23 mouse cellular contexts compared by ENCODE assay signal in genomic region chr6:50237963-50238362, GRCm38 (mm10). TPM values are rescaled to one million over a fixed set of nuclear protein-coding genes. Genes with fewer than 3 reads are reported as not detected.
A peak's percentile ranks its signal among the peaks of the same experiment; 100 is the strongest.
DNase-seq lines count a peak whose midpoint lies in the region; ATAC-seq and TF ChIP-seq lines count a peak whose summit lies in the region.
"Had no signal": no experiment of that assay in that cellular context is flagged by ENCODE, and none has a peak within 500 bp of the region (broad histone marks: within the 10 kb centered on the region; RNA-seq: fewer than 3 reads in every experiment).

No protein-coding gene starts in this region.

- no peak for ATAC-seq in midbrain, embryonic 11.5 days (ENCODE audit: low FRiP score)
- ATAC-seq in midbrain, embryonic 15.5 days (replicated peaks): no peak
- 0 out of 2 replicates have a peak, but pooled peaks have one; percentile 29 for ATAC-seq in megakaryocyte progenitor cell, adult 5-6 weeks (replicated peaks; ENCODE audit: poor library complexity)
- ATAC-seq in megakaryocyte-erythroid progenitor cell, adult 5-6 weeks (replicated peaks; ENCODE audit: low FRiP score, low TSS enrichment, poor library complexity, severe bottlenecking): 0 out of 2 replicates have a peak, but pooled peaks have one; percentile 24
- no peak for ATAC-seq in forebrain, embryonic 14.5 days
- ATAC-seq: activated CD4-positive, CD25-positive, alpha-beta regulatory T cell, adult 4 months; CD4-positive, CD25-positive, alpha-beta regulatory T cell, adult 4 months; Patski had no signal

- no peaks in the 10 kb centered on the region for H3K27me3 ChIP-seq in midbrain, embryonic 11.5 days (ENCODE audit: control insufficient read depth, insufficient read depth, low read length)
- H3K27me3 ChIP-seq in midbrain, embryonic 15.5 days (replicated peaks): no peaks in the 10 kb centered on the region
- H3K27me3 ChIP-seq in MEL (ENCODE audit: control insufficient read depth in 1 of 2, insufficient read depth in 2 of 2, low read length in 2 of 2): no peaks in the 10 kb centered on the region
- H3K27me3 ChIP-seq in forebrain, embryonic 14.5 days (replicated peaks; ENCODE audit: control insufficient read depth, insufficient read depth, low read length): no peaks in the 10 kb centered on the region
- H3K27me3 ChIP-seq: CH12.LX, Patski had no signal

- WGBS in midbrain, embryonic 11.5 days: 78% methylated on average over 2 of the region's 2 CpGs
- WGBS in midbrain, embryonic 15.5 days: 80% methylated on average over 2 of the region's 2 CpGs
- WGBS in forebrain, embryonic 14.5 days: 71% methylated on average over 2 of the region's 2 CpGs

- H3K4me2 ChIP-seq in midbrain, embryonic 11.5 days: no peak overlapping the region
- H3K4me2 ChIP-seq in midbrain, embryonic 15.5 days: no peak overlapping the region
- no peak overlapping the region for H3K4me2 ChIP-seq in forebrain, embryonic 14.5 days (ENCODE audit: low read length)

- H3K9me3 ChIP-seq in midbrain, embryonic 11.5 days (ENCODE audit: control insufficient read depth, low read length): no peaks in the 10 kb centered on the region
- no peaks in the 10 kb centered on the region for H3K9me3 ChIP-seq in midbrain, embryonic 15.5 days
- no peaks in the 10 kb centered on the region for H3K9me3 ChIP-seq in MEL (replicated peaks; ENCODE audit: insufficient read depth, low read length)
- H3K9me3 ChIP-seq in forebrain, embryonic 14.5 days (replicated peaks; ENCODE audit: control insufficient read depth, low read length): no peaks in the 10 kb centered on the region
- H3K9me3 ChIP-seq: G1E had no signal

- no peaks in the 10 kb centered on the region for H3K36me3 ChIP-seq in midbrain, embryonic 11.5 days (ENCODE audit: control insufficient read depth, insufficient read depth, low read length)
- no peaks in the 10 kb centered on the region for H3K36me3 ChIP-seq in midbrain, embryonic 15.5 days (replicated peaks)
- H3K36me3 ChIP-seq in MEL (ENCODE audit: control insufficient read depth in 1 of 2, insufficient read depth in 2 of 2, low read length in 2 of 2): peaks cover 0 to 39% of the 10 kb centered on the region in 2 experiments; a peak in 2 of 4 replicates
- no peaks in the 10 kb centered on the region for H3K36me3 ChIP-seq in forebrain, embryonic 14.5 days (ENCODE audit: control insufficient read depth, insufficient read depth, low read length)
- H3K36me3 ChIP-seq: G1E had no signal

- H3K79me2 ChIP-seq in MEL (ENCODE audit: control insufficient read depth, insufficient read depth, low read length, poor library complexity): no peaks in the 10 kb centered on the region

- peak; percentile 33 for DNase-seq in midbrain, embryonic 11.5 days (ENCODE audit: low spot score, missing footprints)
- DNase-seq in MEL (ENCODE audit: low read depth, low spot score): peak; percentile 60
- DNase-seq in forebrain, embryonic 14.5 days (ENCODE audit: low spot score): no peak
- DNase-seq in frontal cortex, postnatal 10 days (ENCODE audit: low spot score in 2 of 2): no peak
- DNase-seq in cerebellum, postnatal 36 days: no peak
- DNase-seq: adrenal gland, adult 2 months; adrenal gland, adult 8-10 months; adrenal gland, postnatal 10 days; adrenal gland, postnatal 14 days; adrenal gland, postnatal 25 days; adrenal gland, postnatal 36 days; B cell, adult 2 months; cerebellum, adult 11 months; cerebellum, adult 11-12 months; cerebellum, adult 18-20 months had no signal

- no peak for TF ChIP-seq CTCF in MEL (IDR thresholded peaks at IDR 0.05 in 2 of 3, conservative IDR thresholded peaks at IDR 0.05 in 1 of 3; ENCODE audit: control insufficient read depth in 1 of 3, insufficient read depth in 1 of 3, low read depth in 2 of 3, low read length in 3 of 3, poor library complexity in 1 of 3, severe bottlenecking in 1 of 3)

- no peak for TF ChIP-seq RAD21 in MEL (IDR thresholded peaks at IDR 0.05; ENCODE audit: low read depth, low read length)

- no peak for TF ChIP-seq POLR2A in MEL (IDR thresholded peaks at IDR 0.05; ENCODE audit: control insufficient read depth in 1 of 2, insufficient read depth in 1 of 2, low read depth in 1 of 2, low read length in 2 of 2, poor library complexity in 1 of 2)

- H3K27ac ChIP-seq in midbrain, embryonic 11.5 days (ENCODE audit: low read depth, low read length): no peak overlapping the region
- no peak overlapping the region for H3K27ac ChIP-seq in midbrain, embryonic 15.5 days
- H3K27ac ChIP-seq in MEL (ENCODE audit: control insufficient read depth, low read depth, low read length): peak overlapping the region; percentile 45; the same call in 1 of the 2 replicates
- no peak overlapping the region for H3K27ac ChIP-seq in forebrain, embryonic 14.5 days (ENCODE audit: low read depth, low read length)

- H3K9ac ChIP-seq in midbrain, embryonic 11.5 days (ENCODE audit: low read length): no peak overlapping the region
- H3K9ac ChIP-seq in midbrain, embryonic 15.5 days: no peak overlapping the region
- H3K9ac ChIP-seq in MEL (ENCODE audit: control insufficient read depth, low read depth, low read length, poor library complexity, severe bottlenecking): no peak overlapping the region
- H3K9ac ChIP-seq in forebrain, embryonic 14.5 days (ENCODE audit: low read length): no peak overlapping the region

- no peaks in the 10 kb centered on the region for H3K4me1 ChIP-seq in midbrain, embryonic 11.5 days (ENCODE audit: control insufficient read depth, insufficient read depth, low read length)
- no peaks in the 10 kb centered on the region for H3K4me1 ChIP-seq in midbrain, embryonic 15.5 days
- peaks cover 35 to 37% of the 10 kb centered on the region in 2 experiments for H3K4me1 ChIP-seq in MEL (ENCODE audit: control insufficient read depth in 1 of 2, insufficient read depth in 2 of 2, low read length in 2 of 2)
- no peaks in the 10 kb centered on the region for H3K4me1 ChIP-seq in forebrain, embryonic 14.5 days (ENCODE audit: control insufficient read depth, insufficient read depth, low read length)

- peak; percentile 40 to 50; a peak in 2 of 4 replicates for TF ChIP-seq EP300 in MEL (IDR thresholded peaks at IDR 0.05; ENCODE audit: low read depth in 1 of 2, low read length in 2 of 2)

- H3K4me3 ChIP-seq in midbrain, embryonic 11.5 days (ENCODE audit: low read depth, low read length): no peak overlapping the region
- H3K4me3 ChIP-seq in midbrain, embryonic 15.5 days: no peak overlapping the region
- no peak overlapping the region for H3K4me3 ChIP-seq in MEL (ENCODE audit: control insufficient read depth in 1 of 2, insufficient read depth in 1 of 2, low read depth in 2 of 2, low read length in 2 of 2)
- H3K4me3 ChIP-seq in forebrain, embryonic 14.5 days (ENCODE audit: low read depth, low read length): no peak overlapping the region

TF ChIP-seq in MEL, 35 proteins besides CTCF, POLR2A, EP300 and RAD21:
- TF ChIP-seq NELFE (IDR thresholded peaks at IDR 0.05; ENCODE audit: low read depth, low read length) (no peak), UBTF (IDR thresholded peaks at IDR 0.05; ENCODE audit: borderline replicate concordance, insufficient read depth, low read depth, low read length) (no peak), ZC3H11A (IDR thresholded peaks at IDR 0.05; ENCODE audit: low read depth, low read length) (no peak), ETS1 (IDR thresholded peaks at IDR 0.05; ENCODE audit: low read depth, low read length) (0 out of 2 replicates have a peak, but pooled peaks have one; percentile 32), ZMIZ1 (IDR thresholded peaks at IDR 0.05; ENCODE audit: low read depth, low read length) (no peak), TCF12 (IDR thresholded peaks at IDR 0.05; ENCODE audit: low read depth, low read length) (peak; percentile 60; the same call in 1 of the 2 replicates), MEF2A (IDR thresholded peaks at IDR 0.05; ENCODE audit: extremely low read depth, insufficient replicate concordance, low read depth, low read length, poor library complexity, severe bottlenecking) (no peak), ZKSCAN1 (IDR thresholded peaks at IDR 0.05; ENCODE audit: low read depth, low read length) (no peak), MYC (IDR thresholded peaks at IDR 0.05; ENCODE audit: low read depth, low read length) (no peak), MAZ (IDR thresholded peaks at IDR 0.05; ENCODE audit: low read depth, low read length) (no peak), GATA1 (IDR thresholded peaks at IDR 0.05; ENCODE audit: low read depth, low read length) (0 out of 2 replicates have a peak, but pooled peaks have one; percentile 27), CHD2 (IDR thresholded peaks at IDR 0.05; ENCODE audit: low read length) (no peak), MAFK (IDR thresholded peaks at IDR 0.05; ENCODE audit: borderline replicate concordance, low read depth, low read length) (no peak)
TF ChIP-seq in MEL: peak in this region for 3.

RNA-seq across cellular contexts. Expression of gene Gsdme, which starts 25.7 kb away (rescaled TPM):
- 52.9 and 55.2 TPM in 2 replicates for polyA plus RNA-seq in midbrain, embryonic 11.5 days (2014; fragmentation: Nextera tagmentation; extraction: Ambion mirVana)
- polyA plus RNA-seq in midbrain, embryonic 15.5 days (2015; fragmentation: Nextera tagmentation; extraction: Ambion mirVana): 78.0 and 85.3 TPM in 2 replicates
- 0.20 and 0.27 TPM in 2 replicates for total RNA-seq in MEL (2012; rRNA removed)
- 1 to 10 TPM in 1 of 2 experiments, not detected in 1; 1.5 TPM for polyA plus RNA-seq in MEL (2012; ENCODE audit: insufficient read depth in 1 of 2, insufficient read length in 2 of 2, low read depth in 1 of 2, low replicate concordance in 2 of 2, missing spikeins in 1 of 2)
- total RNA-seq in megakaryocyte progenitor cell, adult 5-6 weeks (2015): 6.0 and 8.0 TPM in 2 replicates
- total RNA-seq in megakaryocyte progenitor cell, adult 5-6 weeks (2017): 8.7 and 10.2 TPM in 2 replicates
- total RNA-seq in megakaryocyte-erythroid progenitor cell, adult 5-6 weeks (2014; fragmentation: Nextera tagmentation): 0.94 and 2.5 TPM in 2 replicates
- 1.8 and 2.5 TPM in 2 replicates for total RNA-seq in megakaryocyte-erythroid progenitor cell, adult 5-6 weeks (2017)
- polyA plus RNA-seq in forebrain, embryonic 14.5 days (2014; fragmentation: Nextera tagmentation; extraction: Ambion mirVana): 58.3 and 74.7 TPM in 2 replicates

Comparison
In these comparisons a context has a peak if more than half of its experiments do, and no peak if none do; other contexts are left out.
1. ATAC-seq: peak in megakaryocyte progenitor cell, adult 5-6 weeks (single experiment) and megakaryocyte-erythroid progenitor cell, adult 5-6 weeks (single experiment); none in midbrain, embryonic 11.5 days (single experiment), midbrain, embryonic 15.5 days (single experiment) and forebrain, embryonic 14.5 days (single experiment).
2. DNase-seq: peak in midbrain, embryonic 11.5 days (single experiment) and MEL (single experiment); none in forebrain, embryonic 14.5 days (single experiment), frontal cortex, postnatal 10 days (0 of 2) and cerebellum, postnatal 36 days (0 of 2).
3. RNA of gene Gsdme, which starts 25.7 kb away (polyA plus RNA-seq): 78.0 to 85.3 TPM in midbrain, embryonic 15.5 days, 58.3 to 74.7 TPM in forebrain, embryonic 14.5 days and 52.9 to 55.2 TPM in midbrain, embryonic 11.5 days; 1.5 TPM in MEL; every median in the first group is over 10 times any median in the second.